Mouse (Mus musculus) spleen, postnatal 4 days (tissue): ENCODE measurements around the gene Pip4k2c.

Experiments
- DNase-seq, 2 experiments: peaks; one replicate each; pipeline ENCODE4 v3.0.0; 2022; ENCODE audit warnings: low spot score in 2 of 2

Pip4k2c gene

GRCm38 (mm10) chr10:127189116-127189650 lies 22.2 kb downstream of the Pip4k2c start:
- DNase-seq: peak; percentile 58 to 82

- DNase-seq: peak in 1 of 2 experiments; percentile 39
These were observed 22.8 kb downstream of the Pip4k2c start for GRCm38 (mm10) chr10:127188465-127189115.

- no peak for DNase-seq
These were observed 23.3 kb downstream of the Pip4k2c start for GRCm38 (mm10) chr10:127188079-127188453.

GRCm38 (mm10) chr10:127187371-127188078 lies 23.9 kb downstream of the Pip4k2c start:
- DNase-seq: no peak

- no peak for DNase-seq
These were observed 24.9 kb downstream of the Pip4k2c start for GRCm38 (mm10) chr10:127186451-127186850.

- DNase-seq: no peak
These were observed 25.9 kb downstream of the Pip4k2c start for GRCm38 (mm10) chr10:127185506-127185905.

- no peak for DNase-seq
These were observed 26.3 kb downstream of the Pip4k2c start for GRCm38 (mm10) chr10:127185101-127185500.

GRCm38 (mm10) chr10:127183759-127184158 lies 27.6 kb downstream of the Pip4k2c start:
- no peak for DNase-seq

- DNase-seq: no peak
These were observed 28.8 kb downstream of the Pip4k2c start for GRCm38 (mm10) chr10:127182624-127183023.

- DNase-seq: no peak
These were observed 29.8 kb downstream of the Pip4k2c start for GRCm38 (mm10) chr10:127181566-127181965.

GRCm38 (mm10) chr10:127180695-127181047 lies 30.7 kb downstream of the Pip4k2c start:
- DNase-seq: no peak

- DNase-seq: no peak
These were observed 31.3 kb downstream of the Pip4k2c start, which contains the start of gene Slc26a10 for GRCm38 (mm10) chr10:127179871-127180694. Gene Slc26a10 (minus strand): TSS chr10:127180645.

GRCm38 (mm10) chr10:127178286-127179027 lies 32.9 kb downstream of the Pip4k2c start:
- peak in 1 of 2 experiments; percentile 66 for DNase-seq

GRCm38 (mm10) chr10:127177719-127178118 lies 33.7 kb downstream of the Pip4k2c start:
- DNase-seq: peak; percentile 61 to 84

- DNase-seq: peak; percentile 12 to 57
These were observed 34.1 kb downstream of the Pip4k2c start for GRCm38 (mm10) chr10:127177235-127177634.

GRCm38 (mm10) chr10:127176756-127177155 lies 34.6 kb downstream of the Pip4k2c start:
- peak in 1 of 2 experiments; percentile 59 for DNase-seq

- no peak for DNase-seq
These were observed 35.2 kb downstream of the Pip4k2c start for GRCm38 (mm10) chr10:127176228-127176627.

- DNase-seq: peak in 1 of 2 experiments; percentile 59
These were observed 37.2 kb downstream of the Pip4k2c start for GRCm38 (mm10) chr10:127174170-127174569.

- peak in 1 of 2 experiments; percentile 64 for DNase-seq
These were observed 38.0 kb downstream of the Pip4k2c start for GRCm38 (mm10) chr10:127173148-127174065.

- DNase-seq: no peak
These were observed 39.7 kb downstream of the Pip4k2c start for GRCm38 (mm10) chr10:127171631-127172200.
